Mouse (Mus musculus) ovary, postnatal 10 days (tissue): ENCODE data around the gene Prdx1.
"Not testable (repeated sequence)": the region's sequence is repeated elsewhere in the genome, so short reads cannot be mapped to it uniquely, and the experiment has no call there.

Experiments
- DNase-seq: peaks from one replicate; pipeline ENCODE4 v3.0.0; 2022; ENCODE audit warnings: low spot score

Prdx1 gene

GRCm38 (mm10) chr4:116685402-116686061 lies at the start of gene Prdx1:
Gene Prdx1, plus strand, starts transcription at chr4:116685544.
- peak; percentile 99 for DNase-seq

GRCm38 (mm10) chr4:116638821-116639220 lies 46.5 kb upstream of the Prdx1 start:
- DNase-seq = no peak

GRCm38 (mm10) chr4:116642071-116642470 lies 43.3 kb upstream of the Prdx1 start:
- no peak for DNase-seq

- DNase-seq = no peak
Measured at GRCm38 (mm10) chr4:116644326-116644725, 41.0 kb upstream of the Prdx1 start.

GRCm38 (mm10) chr4:116645624-116646023 lies 39.7 kb upstream of the Prdx1 start:
- DNase-seq = no peak

GRCm38 (mm10) chr4:116649411-116649810 lies 35.9 kb upstream of the Prdx1 start:
- DNase-seq = no peak

GRCm38 (mm10) chr4:116650365-116650764 lies 35.0 kb upstream of the Prdx1 start:
- no peak for DNase-seq

- DNase-seq = peak; percentile 87
Measured at GRCm38 (mm10) chr4:116650924-116651796, 34.2 kb upstream of the Prdx1 start, which contains the start of gene Akr1a1. Gene Akr1a1, minus strand, starts transcription at chr4:116651680.

- DNase-seq = no peak
Measured at GRCm38 (mm10) chr4:116651797-116652135, 33.6 kb upstream of the Prdx1 start.

GRCm38 (mm10) chr4:116653228-116653627 lies 32.1 kb upstream of the Prdx1 start:
- DNase-seq = no peak

- DNase-seq = no peak
Measured at GRCm38 (mm10) chr4:116655100-116655499, 30.2 kb upstream of the Prdx1 start.

GRCm38 (mm10) chr4:116655658-116656057 lies 29.7 kb upstream of the Prdx1 start:
- no peak for DNase-seq

- DNase-seq = no peak
Measured at GRCm38 (mm10) chr4:116657971-116658370, 27.4 kb upstream of the Prdx1 start.

- DNase-seq = no peak
Measured at GRCm38 (mm10) chr4:116659474-116659873, 25.9 kb upstream of the Prdx1 start.

- not testable (repeated sequence) for DNase-seq
Measured at GRCm38 (mm10) chr4:116659916-116660315, 25.4 kb upstream of the Prdx1 start.

GRCm38 (mm10) chr4:116660829-116661228 lies 24.5 kb upstream of the Prdx1 start:
- no peak for DNase-seq

- no peak for DNase-seq
Measured at GRCm38 (mm10) chr4:116661998-116662397, 23.3 kb upstream of the Prdx1 start.

- no peak for DNase-seq
Measured at GRCm38 (mm10) chr4:116666625-116667024, 18.7 kb upstream of the Prdx1 start.

- no peak for DNase-seq
Measured at GRCm38 (mm10) chr4:116668145-116668544, 17.2 kb upstream of the Prdx1 start.

GRCm38 (mm10) chr4:116669291-116669690 lies 16.1 kb upstream of the Prdx1 start:
- DNase-seq = no peak

GRCm38 (mm10) chr4:116672785-116673184 lies 12.6 kb upstream of the Prdx1 start:
- DNase-seq = no peak

GRCm38 (mm10) chr4:116674761-116675160 lies 10.6 kb upstream of the Prdx1 start:
- not testable (repeated sequence) for DNase-seq

- DNase-seq = no peak
Measured at GRCm38 (mm10) chr4:116676027-116676426, 9.3 kb upstream of the Prdx1 start.
